Mouse (Mus musculus) hindbrain, embryonic 11.5 days (tissue): ENCODE measurements at regions not wholly inside any gene's neighbourhood (a gene's known extent, or its start where the extent isn't known, plus 50 kb on each side); places are given as distances from the start of the nearest gene placed in this dataset.

Experiments
- ATAC-seq: fragments of 200-750 bp; cut with Nextera tagmentation; 2 replicates; pipeline ENCODE4 v1.8.0; 2017; ENCODE audit warnings: mild to moderate bottlenecking, moderate TSS enrichment, moderate library complexity; ENCODE audit not compliant: low FRiP score
- DNase-seq: peaks from one replicate; pipeline ENCODE4 v3.0.0-alpha.2; 2015; ENCODE audit warnings: low spot score
- H3K27ac ChIP-seq: fragments of 300-500 bp; sonication (generic); 2 replicates; pipeline ENCODE4 v1.5.1; 2014; ENCODE audit warnings: mild to moderate bottlenecking, low read depth, low read length
- H3K27me3 ChIP-seq: fragments of 300-500 bp; sonication (generic); 2 replicates; pipeline ENCODE4 v1.6.1; 2014; ENCODE audit warnings: mild to moderate bottlenecking, low read length, moderate library complexity, mixed read lengths; ENCODE audit not compliant: control insufficient read depth, insufficient read depth
- H3K36me3 ChIP-seq: fragments of 300-500 bp; sonication (generic); 2 replicates; pipeline ENCODE4 v1.6.1; 2014; ENCODE audit warnings: mild to moderate bottlenecking, low read length, moderate library complexity, mixed read lengths; ENCODE audit not compliant: control insufficient read depth, insufficient read depth
- H3K4me1 ChIP-seq: fragments of 300-500 bp; sonication (generic); replicated peaks from 2 replicates; pipeline ENCODE4 v1.6.1; 2014; ENCODE audit warnings: low read length, mixed read lengths; ENCODE audit not compliant: control insufficient read depth, insufficient read depth
- H3K4me2 ChIP-seq: fragments of 300-500 bp; sonication (generic); replicated peaks from 2 replicates; pipeline ENCODE4 v1.6.1; 2014; ENCODE audit warnings: mild to moderate bottlenecking, low read depth, low read length
- H3K4me3 ChIP-seq: fragments of 300-500 bp; sonication (generic); 2 replicates; pipeline ENCODE4 v1.5.1; 2014; ENCODE audit warnings: low read depth, low read length
- H3K9ac ChIP-seq: fragments of 300-500 bp; sonication (generic); 2 replicates; pipeline ENCODE4 v1.6.1; 2014; ENCODE audit warnings: low read depth, low read length
- H3K9me3 ChIP-seq: fragments of 300-500 bp; sonication (generic); 2 replicates; pipeline ENCODE4 v1.6.1; 2016; ENCODE audit warnings: low read length; ENCODE audit not compliant: control insufficient read depth
- WGBS: fragments of 180-500 bp; shearing (Covaris S2); extraction: QIAGEN DNeasy Blood & Tissue Kit; methylation state at CpG from one replicate; pipeline ENCODE4 v1.1.7; 2014; 5-methylcytosine and 5-hydroxymethylcytosine counted together

GRCm38 (mm10) chr8:115522527-115522926 lies 185.1 kb downstream of the Maf start:
- H3K9ac ChIP-seq: no peak overlapping the region

DNA sequence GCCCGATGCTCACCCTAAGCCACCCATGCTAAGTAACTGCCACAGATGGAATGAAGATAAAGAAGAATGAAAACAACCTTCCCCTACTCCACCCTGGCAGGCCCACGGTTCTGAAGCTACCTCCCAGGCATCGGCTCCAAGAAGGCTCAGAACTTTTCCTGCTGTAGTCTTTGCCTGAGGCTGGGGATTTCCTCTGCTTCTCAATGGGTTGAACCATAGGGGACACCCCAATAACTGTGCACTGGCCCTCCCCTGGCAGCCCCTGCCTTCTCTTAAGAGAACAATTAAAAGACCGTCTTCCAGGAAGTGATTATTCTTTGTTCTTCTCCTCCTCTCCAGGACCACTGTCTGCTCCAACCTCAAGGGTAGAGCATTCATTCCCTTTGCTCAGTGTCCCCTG lies 191.9 kb downstream of the Maf start:
- Histone ChIP-seq H3K27ac (no peak overlapping the region), H3K4me3 (no peak overlapping the region), H3K4me1 (no peaks in the 10 kb centered on the region), H3K9ac (no peak overlapping the region), H3K27me3 (no peaks in the 10 kb centered on the region), H3K4me2 (no peak overlapping the region), H3K36me3 (no peaks in the 10 kb centered on the region), H3K9me3 (no peaks in the 10 kb centered on the region)
- 66% methylated on average over 4 of the region's 4 CpGs for WGBS
- ATAC-seq (no peak), DNase-seq (no peak)

More at GRCm38 (mm10) chr8:115522527-115522926, 185.1 kb downstream of the Maf start:
- Histone ChIP-seq H3K36me3 (no peaks in the 10 kb centered on the region), H3K4me2 (no peak overlapping the region), H3K27ac (no peak overlapping the region), H3K4me1 (no peaks in the 10 kb centered on the region), H3K9me3 (no peaks in the 10 kb centered on the region), H3K27me3 (no peaks in the 10 kb centered on the region), H3K4me3 (no peak overlapping the region)
- DNase-seq (no peak), ATAC-seq (no peak)
- 68% methylated on average over 5 of the region's 5 CpGs for WGBS

DNA sequence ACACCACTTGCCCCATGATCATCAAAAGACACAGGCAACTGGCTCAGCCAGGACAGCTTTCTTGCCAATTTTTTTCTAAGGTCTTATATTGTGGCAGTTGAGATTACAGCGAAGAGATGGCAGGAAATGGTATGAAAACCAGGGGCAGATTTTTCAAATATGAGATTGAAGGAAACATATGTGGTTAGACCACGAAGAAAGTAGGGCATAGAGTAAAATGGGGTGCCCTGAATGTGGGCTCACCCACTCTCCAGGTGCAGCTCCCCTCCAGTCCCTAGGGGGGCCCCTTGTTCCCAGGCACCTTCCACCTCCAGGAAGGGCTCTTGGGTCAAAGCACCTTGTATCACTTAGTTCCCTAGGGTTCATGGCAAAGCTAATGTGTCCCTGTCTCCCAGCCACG lies 193.1 kb downstream of the Maf start:
- Histone ChIP-seq H3K4me3 (no peak overlapping the region), H3K27me3 (no peaks in the 10 kb centered on the region), H3K9ac (no peak overlapping the region), H3K27ac (no peak overlapping the region), H3K4me1 (no peaks in the 10 kb centered on the region), H3K36me3 (no peaks in the 10 kb centered on the region), H3K9me3 (no peaks in the 10 kb centered on the region), H3K4me2 (no peak overlapping the region)
- ATAC-seq (no peak), DNase-seq (no peak)
- WGBS: 79% methylated on average over 3 of the region's 3 CpGs

DNA sequence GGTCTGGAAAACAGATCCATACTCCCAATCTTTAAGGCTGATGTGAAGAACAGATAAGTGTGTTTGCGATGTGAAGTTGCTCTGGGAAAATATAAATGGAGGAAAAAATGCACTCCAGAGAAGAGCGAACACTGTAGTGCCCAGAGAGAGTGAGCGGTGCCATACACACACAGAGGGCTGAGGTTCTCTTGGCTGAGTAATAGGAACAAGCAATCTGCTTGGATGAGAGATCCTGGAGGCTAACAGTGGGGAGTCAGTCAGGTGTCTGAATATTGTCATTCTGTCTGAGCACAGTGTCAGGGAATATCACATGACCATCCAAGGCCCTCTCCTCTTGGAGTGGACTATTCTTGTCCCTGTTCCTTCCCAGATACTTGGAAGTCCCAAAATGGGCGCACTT lies 200.4 kb downstream of the Maf start:
- Histone ChIP-seq H3K4me3 (no peak overlapping the region), H3K4me2 (no peak overlapping the region), H3K9me3 (no peaks in the 10 kb centered on the region), H3K27ac (no peak overlapping the region), H3K27me3 (no peaks in the 10 kb centered on the region), H3K9ac (no peak overlapping the region), H3K36me3 (no peaks in the 10 kb centered on the region), H3K4me1 (no peaks in the 10 kb centered on the region)
- 93% methylated on average over 4 of the region's 4 CpGs for WGBS
- ATAC-seq (no peak), DNase-seq (no peak)

DNA sequence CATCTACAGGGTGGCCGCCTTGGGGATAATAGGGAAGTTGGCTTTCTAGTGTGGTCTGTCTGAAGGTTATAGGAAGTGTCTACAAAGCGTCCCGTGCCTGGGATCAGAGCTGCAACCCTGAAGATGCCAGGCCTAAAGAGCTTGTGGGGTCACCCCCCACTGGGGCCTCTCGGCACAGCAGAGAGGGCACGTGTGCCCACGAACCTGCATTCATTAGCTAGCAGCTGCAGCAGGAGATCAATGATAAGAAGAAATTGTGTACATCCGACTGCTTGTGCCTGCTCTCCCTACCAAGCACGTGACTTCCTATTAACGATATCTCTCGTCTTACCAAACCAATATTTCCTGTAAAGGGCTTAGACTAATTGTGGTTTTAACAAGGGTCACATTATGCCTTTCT lies 200.9 kb downstream of the Maf start:
- H3K27ac ChIP-seq: no peak overlapping the region
- H3K9me3 ChIP-seq: no peaks in the 10 kb centered on the region
- no peaks in the 10 kb centered on the region for H3K4me1 ChIP-seq
- H3K9ac ChIP-seq: no peak overlapping the region
- H3K36me3 ChIP-seq: no peaks in the 10 kb centered on the region
- H3K27me3 ChIP-seq: no peaks in the 10 kb centered on the region
- no peak for DNase-seq
- ATAC-seq: no peak
- H3K4me3 ChIP-seq: no peak overlapping the region
- 82% methylated on average over 10 of the region's 10 CpGs for WGBS
- no peak overlapping the region for H3K4me2 ChIP-seq

GRCm38 (mm10) chr8:115496016-115496415 lies 211.6 kb downstream of the Maf start:
- Histone ChIP-seq H3K27ac (no peak overlapping the region), H3K4me1 (no peaks in the 10 kb centered on the region), H3K9ac (no peak overlapping the region), H3K9me3 (no peaks in the 10 kb centered on the region), H3K4me2 (no peak overlapping the region), H3K36me3 (no peaks in the 10 kb centered on the region), H3K27me3 (no peaks in the 10 kb centered on the region), H3K4me3 (no peak overlapping the region)
- ATAC-seq (no peak), DNase-seq (no peak)
- 80% methylated on average over 1 of the region's 1 CpGs for WGBS

DNA sequence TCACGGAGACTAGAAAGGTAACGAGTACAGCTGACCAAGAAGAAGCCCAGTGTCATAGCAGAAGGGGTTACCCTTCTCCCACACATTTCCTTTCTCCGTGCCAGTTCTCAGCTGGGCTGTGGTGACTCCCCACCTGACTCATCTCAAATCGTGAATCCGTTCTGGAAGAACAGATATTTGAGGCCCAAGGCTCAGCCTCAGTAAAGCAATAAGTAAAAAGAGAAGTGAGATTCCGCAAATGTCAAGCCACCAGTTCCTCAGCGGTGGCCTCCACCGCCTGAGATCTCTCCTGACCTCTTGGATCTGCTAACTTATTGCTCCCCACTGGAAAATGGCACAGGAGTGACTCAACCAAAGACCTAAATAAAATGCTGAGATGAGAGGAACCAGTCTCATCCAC lies 213.2 kb downstream of the Maf start:
- H3K27ac ChIP-seq: no peak overlapping the region
- H3K36me3 ChIP-seq: no peaks in the 10 kb centered on the region
- H3K4me2 ChIP-seq: no peak overlapping the region
- H3K4me3 ChIP-seq: no peak overlapping the region
- H3K9me3 ChIP-seq: no peaks in the 10 kb centered on the region
- no peaks in the 10 kb centered on the region; the same call in 1 of the 2 replicates for H3K27me3 ChIP-seq
- 89% methylated on average over 8 of the region's 8 CpGs for WGBS
- DNase-seq (no peak), ATAC-seq (no peak)
- H3K9ac ChIP-seq: no peak overlapping the region
- H3K4me1 ChIP-seq: no peaks in the 10 kb centered on the region

- Histone ChIP-seq H3K36me3 (no peaks in the 10 kb centered on the region), H3K4me3 (no peak overlapping the region), H3K4me1 (no peaks in the 10 kb centered on the region), H3K27ac (no peak overlapping the region), H3K9me3 (no peaks in the 10 kb centered on the region), H3K27me3 (no peaks in the 10 kb centered on the region; the same call in 1 of the 2 replicates), H3K4me2 (no peak overlapping the region), H3K9ac (no peak overlapping the region)
- ATAC-seq (no peak), DNase-seq (no peak)
- 46% methylated on average over 3 of the region's 3 CpGs for WGBS
Observed at GRCm38 (mm10) chr8:115486904-115487303, 220.7 kb downstream of the Maf start.

DNA sequence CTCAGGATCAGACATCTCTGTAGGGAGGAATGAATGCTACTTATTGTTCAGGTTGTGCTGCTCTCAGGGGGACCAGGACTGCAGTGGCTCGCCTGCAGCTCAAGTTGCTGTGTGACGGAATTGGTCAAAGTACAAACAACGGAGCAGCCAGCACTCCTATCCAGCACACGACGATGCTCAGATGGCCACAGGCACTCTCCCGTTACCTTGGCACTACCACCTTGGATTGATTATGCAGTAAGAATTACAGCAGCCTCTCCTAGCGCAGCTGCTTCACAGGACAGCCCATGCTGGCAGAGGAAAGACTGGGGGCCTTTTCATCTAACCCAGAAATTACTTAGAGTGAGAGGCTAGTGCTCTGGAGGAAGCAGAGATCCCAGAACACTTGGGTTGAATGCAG lies 226.5 kb downstream of the Maf start:
- H3K9ac ChIP-seq: no peak overlapping the region
- WGBS: 45% methylated on average over 7 of the region's 7 CpGs
- no peak for DNase-seq

More for the DNA sequence above, 226.5 kb downstream of the Maf start:
- Histone ChIP-seq H3K4me3 (no peak overlapping the region), H3K4me2 (no peak overlapping the region), H3K27me3 (no peaks in the 10 kb centered on the region), H3K36me3 (no peaks in the 10 kb centered on the region), H3K9me3 (no peaks in the 10 kb centered on the region), H3K4me1 (no peaks in the 10 kb centered on the region), H3K27ac (no peak overlapping the region)
- no peak for ATAC-seq
